Mouse (Mus musculus): ENCODE data around the gene Dock2.

Dock2 gene

GRCm38 (mm10) chr11:34339693-34340092 lies 444.0 kb downstream of the Dock2 start:
- no peak for DNase-seq

GRCm38 (mm10) chr11:34337907-34338306 lies 445.8 kb downstream of the Dock2 start:
- no peak for DNase-seq

- DNase-seq: no peak
Measured at GRCm38 (mm10) chr11:34332344-34333031, 451.2 kb downstream of the Dock2 start.

DNA sequence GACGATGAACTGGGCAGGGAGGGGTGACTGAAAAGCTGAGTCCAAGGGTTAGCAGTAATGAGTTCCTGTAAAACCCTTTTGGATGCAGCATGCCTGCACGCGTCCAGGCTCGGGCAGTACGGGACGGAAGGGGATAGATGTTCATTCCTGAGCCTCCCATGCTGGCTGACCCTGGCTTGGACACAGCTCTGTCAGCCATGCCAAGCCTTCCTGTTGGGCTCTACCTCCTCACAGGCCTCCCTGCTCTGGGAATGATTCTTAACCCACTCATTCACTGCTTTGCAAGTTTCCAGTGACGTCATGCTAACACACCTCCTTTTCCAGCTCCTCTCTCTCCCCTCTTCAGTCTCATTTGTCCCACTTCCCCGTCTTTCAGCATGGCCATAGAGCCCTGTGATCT lies 460.0 kb downstream of the Dock2 start:
- no peak for DNase-seq

DNA sequence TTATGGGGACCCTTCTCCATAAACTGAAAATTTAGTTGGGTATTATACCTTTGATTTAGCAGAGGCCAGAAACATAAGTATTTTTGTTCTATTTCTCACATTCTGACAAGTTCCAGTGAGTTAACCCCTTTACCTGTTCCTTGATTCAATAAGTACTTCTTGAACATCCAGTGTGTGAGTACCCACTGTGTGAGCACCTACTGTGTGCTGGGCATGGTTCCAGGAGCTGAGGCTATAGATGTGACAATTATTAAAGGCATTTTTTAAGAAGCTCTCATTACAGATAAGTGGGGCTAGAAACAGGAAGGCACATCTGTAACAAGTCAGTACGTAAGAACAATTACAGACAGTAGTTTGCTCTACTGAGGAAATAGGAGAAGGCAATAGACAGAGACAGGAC lies 464.4 kb downstream of the Dock2 start:
- no peak for DNase-seq

DNA sequence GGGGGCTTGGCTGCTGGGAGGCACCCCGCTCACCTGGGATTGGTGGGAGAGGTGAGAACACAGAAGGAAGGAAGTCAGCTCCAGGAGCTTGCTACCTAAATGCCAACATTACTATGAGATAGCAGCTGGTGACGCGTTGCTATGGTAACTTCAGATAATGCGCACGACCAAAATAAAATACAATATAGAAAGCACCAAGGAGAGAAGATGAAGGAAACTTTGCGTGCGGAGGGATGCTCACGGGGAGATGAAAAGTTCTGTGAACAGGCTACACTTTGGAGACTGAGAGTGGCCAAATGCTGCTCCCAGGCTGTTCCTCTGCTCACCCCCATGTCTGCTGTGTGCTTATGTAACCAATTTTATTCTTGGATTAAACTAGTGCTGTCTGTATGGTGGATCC lies 466.7 kb downstream of the Dock2 start:
- no peak for DNase-seq

GRCm38 (mm10) chr11:34316176-34316575 lies 467.5 kb downstream of the Dock2 start:
- DNase-seq: no peak

GRCm38 (mm10) chr11:34315383-34315782 lies 468.3 kb downstream of the Dock2 start:
- no peak for DNase-seq

DNA sequence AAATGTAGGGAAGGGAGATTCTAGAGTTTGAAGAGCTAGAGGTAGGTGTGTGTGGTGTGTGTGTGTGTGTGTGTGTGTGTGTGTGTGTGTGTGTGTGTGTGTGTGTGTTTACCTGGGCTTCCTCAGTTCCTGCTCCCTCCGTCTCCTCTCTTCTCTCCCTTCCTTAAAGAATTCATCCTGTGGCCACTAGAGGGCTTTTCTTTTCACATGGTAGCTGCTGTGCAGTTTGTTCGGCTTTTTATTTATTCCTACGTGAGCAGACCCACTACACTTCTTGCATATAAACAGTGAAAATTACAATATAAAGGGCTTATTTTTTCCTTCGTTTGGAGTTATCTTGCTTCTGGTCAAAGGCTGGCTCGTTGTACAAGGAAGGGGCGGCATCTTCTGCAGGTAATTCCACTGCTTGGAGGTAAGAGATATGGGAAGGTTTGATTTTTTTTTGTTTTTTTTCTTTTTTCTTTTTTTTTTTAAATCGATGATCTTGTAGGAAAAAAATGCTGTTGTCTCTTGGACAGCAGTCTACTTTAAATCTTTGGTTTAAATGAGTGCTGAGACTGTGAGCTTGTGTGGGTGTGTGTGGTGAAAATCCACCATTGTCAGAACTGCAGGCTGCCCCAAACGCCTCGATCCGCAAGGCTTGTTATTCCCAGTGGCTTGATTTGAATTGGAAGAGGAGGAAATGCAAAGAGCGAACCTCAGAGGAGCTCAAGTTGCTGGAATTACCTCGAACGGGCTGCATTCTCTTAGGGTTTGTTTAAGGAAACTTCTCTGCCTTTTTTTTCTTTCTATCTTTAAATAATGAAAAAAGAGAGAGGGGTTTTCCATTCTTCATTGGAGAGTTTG lies 468.9 kb downstream of the Dock2 start, which contains the start of gene Fam196b:
Gene Fam196b (plus strand): TSS at position 289 of the 846 bp plus-strand sequence.
- DNase-seq: peak; percentile 3

- DNase-seq: no peak
Measured at GRCm38 (mm10) chr11:34312208-34312607, 471.5 kb downstream of the Dock2 start.

DNA sequence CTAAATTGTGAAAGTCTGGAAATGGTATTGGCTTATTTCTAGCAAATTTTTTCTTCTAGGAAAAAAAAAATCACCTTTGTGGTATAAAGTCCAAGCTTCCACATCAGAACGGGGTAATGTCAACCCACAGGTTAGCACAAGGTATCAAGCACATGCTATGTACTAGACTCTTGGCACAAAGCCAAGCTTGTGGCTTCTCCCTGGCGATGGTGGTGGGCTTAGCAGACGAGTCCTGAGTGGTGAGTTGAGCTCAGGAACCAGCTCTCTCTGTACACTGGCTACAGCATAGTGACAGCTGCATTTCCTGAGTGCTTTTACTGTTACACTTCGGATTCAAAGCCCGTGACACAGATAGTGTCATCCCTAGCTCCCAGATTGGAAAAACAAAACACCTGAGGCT lies 472.0 kb downstream of the Dock2 start:
- no peak for DNase-seq

DNA sequence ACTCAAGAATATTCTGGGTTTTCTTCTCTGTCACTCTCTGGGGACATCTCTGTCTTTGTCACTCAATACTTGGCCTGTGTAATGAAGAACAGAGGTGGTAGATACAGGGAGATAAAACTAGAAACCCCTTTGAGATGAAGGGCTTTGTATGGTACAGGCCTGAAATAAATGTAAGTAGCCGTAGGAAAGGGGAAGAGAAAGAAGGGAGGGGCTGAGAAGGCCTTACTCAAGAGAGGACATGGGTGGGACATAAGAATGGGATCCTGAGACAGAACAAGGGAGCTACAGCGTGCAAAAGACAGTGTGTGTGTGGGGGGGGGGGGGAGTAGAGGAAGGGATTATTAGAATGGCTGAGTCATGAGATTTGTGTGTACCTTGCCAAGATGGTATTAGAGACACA lies 474.3 kb downstream of the Dock2 start:
- DNase-seq: no peak

- DNase-seq: no peak
Measured at GRCm38 (mm10) chr11:34308731-34309130, 475.0 kb downstream of the Dock2 start.

GRCm38 (mm10) chr11:34306231-34306630 lies 477.5 kb downstream of the Dock2 start:
- DNase-seq: no peak

- no peak for DNase-seq
Measured at GRCm38 (mm10) chr11:34300064-34300463, 483.6 kb downstream of the Dock2 start.

DNA sequence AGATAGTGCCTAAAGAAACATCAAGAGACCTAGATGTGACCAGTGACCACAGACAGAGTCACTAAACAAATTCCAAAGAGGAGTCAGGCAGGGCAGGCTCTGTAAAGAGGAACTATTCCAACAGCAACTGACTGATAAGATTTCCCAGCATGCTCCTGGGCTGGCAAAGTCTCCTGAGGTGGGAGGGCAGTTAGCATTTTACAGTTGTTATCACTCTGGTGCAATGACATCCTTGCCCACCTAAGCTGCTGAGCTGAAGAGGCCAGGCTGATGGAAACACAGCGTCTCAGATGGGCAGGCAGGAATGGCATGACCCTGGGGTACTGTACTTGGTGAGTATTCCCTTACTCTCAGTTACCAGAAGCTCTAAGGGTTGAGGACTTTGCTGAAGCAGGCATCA lies 484.1 kb downstream of the Dock2 start:
- DNase-seq: no peak

- no peak for DNase-seq
Measured at GRCm38 (mm10) chr11:34297698-34298378, 485.9 kb downstream of the Dock2 start.

DNA sequence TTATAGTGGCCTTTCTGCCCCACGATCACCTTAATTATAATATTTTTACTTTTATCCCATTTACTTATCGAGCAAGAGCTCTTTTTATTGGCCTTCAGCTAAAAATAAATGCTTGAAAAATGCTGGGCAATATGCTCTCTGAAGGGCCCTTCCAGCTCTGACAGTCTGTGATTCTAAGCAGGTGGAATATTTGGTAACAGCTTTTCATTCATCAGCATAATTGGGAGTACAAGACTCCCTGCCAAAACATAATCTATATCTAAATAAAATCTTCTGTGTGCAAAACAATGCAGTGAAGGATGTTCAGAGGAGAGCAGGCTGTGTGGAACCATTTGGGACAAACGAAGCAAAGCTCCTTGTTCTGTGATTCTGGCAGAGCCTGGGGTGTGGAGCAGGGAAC lies 492.4 kb downstream of the Dock2 start:
- no peak for DNase-seq

GRCm38 (mm10) chr11:34290708-34291107 lies 493.0 kb downstream of the Dock2 start:
- no peak for DNase-seq

- DNase-seq: no peak
Measured at GRCm38 (mm10) chr11:34290265-34290664, 493.4 kb downstream of the Dock2 start.

- no peak for DNase-seq
Measured at GRCm38 (mm10) chr11:34284124-34284808, 499.4 kb downstream of the Dock2 start.

GRCm38 (mm10) chr11:34277047-34277445 lies 506.6 kb downstream of the Dock2 start:
- DNase-seq: no peak

Data from cerebellum, adult 11 months (tissue).